Mouse (Mus musculus): ENCODE measurements around the gene Slc41a1.

- TF ChIP-seq CTCF (IDR thresholded peaks at IDR 0.05; ENCODE audit: low read depth, low read length) (no peak), POLR2A (IDR thresholded peaks at IDR 0.05; ENCODE audit: extremely low read depth, insufficient read depth, low read length) (no peak)
These were observed 17.6 kb upstream of the Slc41a1 start for GRCm38 (mm10) chr1:131809651-131810050.

Measured in liver, adult 2 months (tissue).